Mouse (Mus musculus) forebrain, embryonic 11.5 days (tissue): ENCODE data around the gene Krt80. TPM values are rescaled to one million over a fixed set of nuclear protein-coding genes. Genes with fewer than 3 reads are reported as not detected.

ENCODE experiments used
- ATAC-seq: fragments of 200-750 bp; cut with Nextera tagmentation; replicated peaks from 2 replicates; pipeline ENCODE4 v1.8.0; 2017; ENCODE audit warnings: moderate TSS enrichment; ENCODE audit not compliant: low FRiP score
- DNase-seq: peaks from one replicate; pipeline ENCODE4 v3.0.0-alpha.2; 2017; ENCODE audit warnings: low spot score
- H3K27ac ChIP-seq: fragments of 300-500 bp; sonication (generic); 2 replicates; pipeline ENCODE4 v1.5.1; 2014; ENCODE audit warnings: low read depth, low read length
- H3K27me3 ChIP-seq: fragments of 300-500 bp; sonication (generic); 2 replicates; pipeline ENCODE4 v1.6.1; 2014; ENCODE audit warnings: mild to moderate bottlenecking, low read length, mixed read lengths; ENCODE audit not compliant: control insufficient read depth, insufficient read depth
- H3K36me3 ChIP-seq: fragments of 300-500 bp; sonication (generic); 2 replicates; pipeline ENCODE4 v1.6.1; 2014; ENCODE audit warnings: mild to moderate bottlenecking, low read length, moderate library complexity, mixed read lengths; ENCODE audit not compliant: control insufficient read depth, insufficient read depth
- H3K4me1 ChIP-seq: fragments of 300-500 bp; sonication (generic); replicated peaks from 2 replicates; pipeline ENCODE4 v1.6.1; 2014; ENCODE audit warnings: low read length, mixed read lengths; ENCODE audit not compliant: control insufficient read depth, insufficient read depth
- H3K4me2 ChIP-seq: fragments of 300-500 bp; sonication (generic); 2 replicates; pipeline ENCODE4 v1.6.1; 2014; ENCODE audit warnings: low read depth, mild to moderate bottlenecking, low read length, moderate library complexity, mixed read lengths; ENCODE audit not compliant: severe bottlenecking
- H3K4me3 ChIP-seq: fragments of 300-500 bp; sonication (generic); 2 replicates; pipeline ENCODE4 v1.5.1; 2014; ENCODE audit warnings: low read depth, low read length
- H3K9ac ChIP-seq: fragments of 300-500 bp; sonication (generic); 2 replicates; pipeline ENCODE4 v1.6.1; 2014; ENCODE audit warnings: low read length
- H3K9me3 ChIP-seq: fragments of 300-500 bp; sonication (generic); 2 replicates; pipeline ENCODE4 v1.6.1; 2016; ENCODE audit warnings: low read length, mixed read lengths; ENCODE audit not compliant: control insufficient read depth
- WGBS: fragments of 180-500 bp; shearing (Covaris S2); extraction: QIAGEN DNeasy Blood & Tissue Kit; methylation state at CpG from one replicate; pipeline ENCODE4 v1.1.7; 2014; 5-methylcytosine and 5-hydroxymethylcytosine counted together
- polyA plus RNA-seq: library from polyadenylated mRNA; unstranded; fragments of >200 nt; fragmentation: Nextera tagmentation; extraction: Ambion mirVana; gene quantifications from 2 replicates; pipeline ENCODE4 v1.2.1, GENCODE M21; 2014

Krt80 gene
- polyA plus RNA-seq, result not detected in 2 replicates

- Histone ChIP-seq H3K9me3 (no peaks in the 10 kb centered on the region), H3K4me1 (no peaks in the 10 kb centered on the region), H3K36me3 (no peaks in the 10 kb centered on the region), H3K4me3 (no peak within 1 kb of the TSS), H3K27ac (no peak within 1 kb of the TSS), H3K9ac (no peak within 1 kb of the TSS), H3K27me3 (no peaks in the 10 kb centered on the region), H3K4me2 (no peak within 1 kb of the TSS)
- ATAC-seq (no peak), DNase-seq (no peak)
- WGBS, result 64% methylated on average over 22 of the region's 22 CpGs
These were observed at the start of gene Krt80 for GRCm38 (mm10) chr15:101370101-101370911. Gene Krt80, minus strand, starts transcription at chr15:101370162.

GRCm38 (mm10) chr15:101418950-101419349 is 49.0 kb upstream of the Krt80 start:
- H3K9me3 ChIP-seq, result no peaks in the 10 kb centered on the region
- H3K27ac ChIP-seq, result no peak overlapping the region
- ATAC-seq, result no peak
- 88% methylated on average over 4 of the region's 4 CpGs for WGBS
- H3K4me1 ChIP-seq, result no peaks in the 10 kb centered on the region
- H3K27me3 ChIP-seq, result no peaks in the 10 kb centered on the region
- H3K4me2 ChIP-seq, result no peak overlapping the region
- peak; percentile 9 for DNase-seq
- H3K4me3 ChIP-seq, result no peak overlapping the region
- no peaks in the 10 kb centered on the region for H3K36me3 ChIP-seq
- no peak overlapping the region for H3K9ac ChIP-seq

GRCm38 (mm10) chr15:101414807-101415565 is 45.0 kb upstream of the Krt80 start:
- no peak overlapping the region for H3K9ac ChIP-seq
- 40% methylated on average over 11 of the region's 11 CpGs for WGBS
- no peaks in the 10 kb centered on the region for H3K9me3 ChIP-seq
- no peak overlapping the region for H3K4me3 ChIP-seq
- H3K27ac ChIP-seq, result no peak overlapping the region
- ATAC-seq, result no peak
- no peak for DNase-seq
- no peaks in the 10 kb centered on the region for H3K4me1 ChIP-seq
- H3K36me3 ChIP-seq, result no peaks in the 10 kb centered on the region
- H3K4me2 ChIP-seq, result no peak overlapping the region
- peaks cover 9% of the 10 kb centered on the region for H3K27me3 ChIP-seq

GRCm38 (mm10) chr15:101413916-101414635 is 44.1 kb upstream of the Krt80 start:
- Histone ChIP-seq H3K27ac (no peak overlapping the region), H3K4me3 (no peak overlapping the region), H3K4me2 (no peak overlapping the region), H3K4me1 (no peaks in the 10 kb centered on the region), H3K36me3 (no peaks in the 10 kb centered on the region), H3K9ac (no peak overlapping the region), H3K27me3 (peaks cover 9% of the 10 kb centered on the region), H3K9me3 (no peaks in the 10 kb centered on the region)
- WGBS, result 57% methylated on average over 7 of the region's 7 CpGs
- DNase-seq (no peak), ATAC-seq (no peak)

- DNase-seq, result no peak
- 20% methylated on average over 31 of the region's 31 CpGs for WGBS
- Histone ChIP-seq H3K4me1 (no peaks in the 10 kb centered on the region), H3K36me3 (no peaks in the 10 kb centered on the region), H3K9me3 (no peaks in the 10 kb centered on the region), H3K9ac (no peak overlapping the region), H3K4me2 (no peak overlapping the region), H3K4me3 (no peak overlapping the region), H3K27me3 (peaks cover 9% of the 10 kb centered on the region), H3K27ac (no peak overlapping the region)
- no peak for ATAC-seq
These were observed 42.2 kb upstream of the Krt80 start for GRCm38 (mm10) chr15:101412188-101412587.

GRCm38 (mm10) chr15:101410775-101411174 is 40.8 kb upstream of the Krt80 start, which contains the start of gene Krt7:
Gene Krt7, plus strand, starts transcription at chr15:101411043.
- Histone ChIP-seq H3K4me3 (no peak within 1 kb of the TSS), H3K9ac (no peak within 1 kb of the TSS), H3K27ac (no peak within 1 kb of the TSS), H3K4me1 (no peaks in the 10 kb centered on the region), H3K36me3 (no peaks in the 10 kb centered on the region), H3K4me2 (no peak within 1 kb of the TSS), H3K9me3 (no peaks in the 10 kb centered on the region), H3K27me3 (peaks cover 9% of the 10 kb centered on the region)
- DNase-seq (no peak), ATAC-seq (no peak)
- 67% methylated on average over 2 of the region's 2 CpGs for WGBS

- no peaks in the 10 kb centered on the region for H3K9me3 ChIP-seq
- DNase-seq (no peak), ATAC-seq (no peak)
- H3K4me2 ChIP-seq, result no peak overlapping the region
- no peak overlapping the region for H3K9ac ChIP-seq
- no peak overlapping the region for H3K4me3 ChIP-seq
- WGBS, result 86% methylated on average over 8 of the region's 8 CpGs
- no peaks in the 10 kb centered on the region for H3K36me3 ChIP-seq
- no peak overlapping the region for H3K27ac ChIP-seq
- no peaks in the 10 kb centered on the region for H3K4me1 ChIP-seq
- no peaks in the 10 kb centered on the region for H3K27me3 ChIP-seq
These were observed 28.3 kb upstream of the Krt80 start for GRCm38 (mm10) chr15:101398269-101398668.

GRCm38 (mm10) chr15:101397683-101398082 is 27.7 kb upstream of the Krt80 start:
- H3K4me3 ChIP-seq, result no peak overlapping the region
- H3K9me3 ChIP-seq, result no peaks in the 10 kb centered on the region
- DNase-seq, result no peak
- H3K36me3 ChIP-seq, result no peaks in the 10 kb centered on the region
- no peak overlapping the region for H3K9ac ChIP-seq
- WGBS, result 95% methylated on average over 2 of the region's 2 CpGs
- H3K27ac ChIP-seq, result no peak overlapping the region
- H3K4me2 ChIP-seq, result no peak overlapping the region
- no peak for ATAC-seq
- H3K4me1 ChIP-seq, result no peaks in the 10 kb centered on the region
- no peaks in the 10 kb centered on the region for H3K27me3 ChIP-seq
